ENCODE assay signal across 18 mouse cellular contexts in genomic region chr14:103717979-103718378, GRCm38 (mm10).
DNase-seq lines count a peak whose midpoint lies in the region; ATAC-seq and TF ChIP-seq lines count a peak whose summit lies in the region.
"Had no signal": no experiment of that assay in that cellular context is flagged by ENCODE, and none has a peak within 500 bp of the region (broad histone marks: within the 10 kb centered on the region; RNA-seq: fewer than 3 reads in every experiment).

No protein-coding gene starts in this region.

- H3K36me3 ChIP-seq in midbrain, embryonic 11.5 days (ENCODE audit: control insufficient read depth, insufficient read depth, low read length), result no peaks in the 10 kb centered on the region
- H3K36me3 ChIP-seq in midbrain, embryonic 13.5 days, result no peaks in the 10 kb centered on the region
- H3K36me3 ChIP-seq in CH12.LX (replicated peaks in 1 of 2; ENCODE audit: control insufficient read depth in 1 of 2, insufficient read depth in 1 of 2, low read length in 1 of 2), result peaks cover 0 to 3% of the 10 kb centered on the region in 2 experiments
- H3K36me3 ChIP-seq in hindbrain, embryonic 11.5 days (ENCODE audit: control insufficient read depth, insufficient read depth, low read length), result no peaks in the 10 kb centered on the region
- H3K36me3 ChIP-seq: embryonic facial prominence, embryonic 13.5 days; embryonic facial prominence, embryonic 15.5 days; forebrain, embryonic 10.5 days; forebrain, embryonic 12.5 days had no signal

- no peak overlapping the region for H3K9ac ChIP-seq in midbrain, embryonic 11.5 days (ENCODE audit: low read length)
- no peak overlapping the region for H3K9ac ChIP-seq in midbrain, embryonic 13.5 days (replicated peaks)
- H3K9ac ChIP-seq in CH12.LX (ENCODE audit: insufficient read depth, low read depth), result no peak overlapping the region
- H3K9ac ChIP-seq in hindbrain, embryonic 11.5 days (ENCODE audit: low read depth, low read length), result no peak overlapping the region
- H3K9ac ChIP-seq: embryonic facial prominence, embryonic 13.5 days; embryonic facial prominence, embryonic 15.5 days; forebrain, embryonic 12.5 days had no signal

- H3K4me2 ChIP-seq in midbrain, embryonic 11.5 days, result no peak overlapping the region
- no peak overlapping the region for H3K4me2 ChIP-seq in midbrain, embryonic 13.5 days (replicated peaks)
- peak overlapping the region; percentile 47 for H3K4me2 ChIP-seq in CH12.LX (ENCODE audit: insufficient read depth, low read depth, poor library complexity, severe bottlenecking)
- no peak overlapping the region for H3K4me2 ChIP-seq in hindbrain, embryonic 11.5 days (replicated peaks; ENCODE audit: low read depth, low read length)
- H3K4me2 ChIP-seq: embryonic facial prominence, embryonic 13.5 days; embryonic facial prominence, embryonic 15.5 days; forebrain, embryonic 12.5 days had no signal

- in situ Hi-C loops in CH12.LX (cut with MboI; ENCODE audit: low pct_ligation_motif_present, low pct_unique_long_range_greater_than_20kb, low sequenced_read_pairs), result loop anchor here (25.0 kb wide), 2 partner anchors 319 to 1094 kb away; no protein-coding TSS in a partner anchor

- WGBS in midbrain, embryonic 11.5 days, result 70% methylated on average over 5 of the region's 5 CpGs
- 64% methylated on average over 5 of the region's 5 CpGs for WGBS in midbrain, embryonic 13.5 days
- 77% methylated on average over 5 of the region's 5 CpGs for WGBS in hindbrain, embryonic 11.5 days

- TF ChIP-seq CTCF in CH12.LX (conservative IDR thresholded peaks at IDR 0.05 in 1 of 2, IDR thresholded peaks at IDR 0.05 in 1 of 2; ENCODE audit: low read depth in 2 of 2, low read length in 2 of 2), result no peak

- H3K79me2 ChIP-seq in CH12.LX (replicated peaks; ENCODE audit: control insufficient read depth, extremely low read depth, insufficient read depth, poor library complexity, severe bottlenecking), result no peaks in the 10 kb centered on the region

- H3K27ac ChIP-seq in midbrain, embryonic 11.5 days (ENCODE audit: low read depth, low read length), result no peak overlapping the region
- H3K27ac ChIP-seq in midbrain, embryonic 13.5 days, result no peak overlapping the region
- H3K27ac ChIP-seq in CH12.LX (ENCODE audit: insufficient read depth, low read depth), result no peak overlapping the region
- no peak overlapping the region for H3K27ac ChIP-seq in hindbrain, embryonic 11.5 days (ENCODE audit: low read depth, low read length)
- H3K27ac ChIP-seq: embryonic facial prominence, embryonic 13.5 days; embryonic facial prominence, embryonic 15.5 days; forebrain, embryonic 10.5 days; forebrain, embryonic 12.5 days had no signal

- TF ChIP-seq POLR2A in CH12.LX (IDR thresholded peaks at IDR 0.05; ENCODE audit: low read depth, low read length), result no peak

- peak; percentile 83 for DNase-seq in midbrain, embryonic 11.5 days (ENCODE audit: low spot score, missing footprints)
- no peak for DNase-seq in CH12.LX (ENCODE audit: extremely low read depth)
- DNase-seq in retina, postnatal 1 day, result no peak
- DNase-seq in hindbrain, embryonic 11.5 days (ENCODE audit: low spot score), result no peak
- DNase-seq: adrenal gland, adult 2 months; adrenal gland, postnatal 25 days; cerebellum, adult 11 months; cerebellum, adult 18-20 months; cerebellum, adult 8-10 months; cerebellum, adult 9-11 months; cerebellum, postnatal 36 days; embryo, embryonic 11 days had no signal

- no peak for TF ChIP-seq RAD21 in CH12.LX (IDR thresholded peaks at IDR 0.05; ENCODE audit: low read depth, low read length)

- no peaks in the 10 kb centered on the region for H3K27me3 ChIP-seq in midbrain, embryonic 11.5 days (ENCODE audit: control insufficient read depth, insufficient read depth, low read length)
- no peaks in the 10 kb centered on the region for H3K27me3 ChIP-seq in midbrain, embryonic 13.5 days
- H3K27me3 ChIP-seq in CH12.LX (replicated peaks), result no peaks in the 10 kb centered on the region
- no peaks in the 10 kb centered on the region; the same call in 1 of the 2 replicates for H3K27me3 ChIP-seq in hindbrain, embryonic 11.5 days (ENCODE audit: control insufficient read depth, insufficient read depth, low read length)
- H3K27me3 ChIP-seq: embryonic facial prominence, embryonic 13.5 days had no signal

- no peak for ATAC-seq in midbrain, embryonic 11.5 days (ENCODE audit: low FRiP score)
- no peak for ATAC-seq in midbrain, embryonic 13.5 days
- no peak for ATAC-seq in hindbrain, embryonic 11.5 days (ENCODE audit: low FRiP score)

- TF ChIP-seq EP300 in CH12.LX (IDR thresholded peaks at IDR 0.05; ENCODE audit: low read length), result no peak

- H3K9me3 ChIP-seq in midbrain, embryonic 11.5 days (ENCODE audit: control insufficient read depth, low read length), result no peaks in the 10 kb centered on the region
- H3K9me3 ChIP-seq in midbrain, embryonic 13.5 days, result 0 out of 2 replicates have a peak, but pooled peaks cover 2% of the 10 kb centered on the region
- H3K9me3 ChIP-seq in CH12.LX (replicated peaks; ENCODE audit: low read length), result no peaks in the 10 kb centered on the region
- H3K9me3 ChIP-seq in hindbrain, embryonic 11.5 days (ENCODE audit: control insufficient read depth, low read length), result no peaks in the 10 kb centered on the region
- H3K9me3 ChIP-seq: embryonic facial prominence, embryonic 13.5 days; embryonic facial prominence, embryonic 15.5 days; forebrain, embryonic 10.5 days; forebrain, embryonic 12.5 days had no signal

- dilution Hi-C loops in CH12.LX (cut with MboI; ENCODE audit: extremely low pct_ligation_motif_present, extremely low pct_unique_long_range_greater_than_20kb, low sequenced_read_pairs), result no loop called here

- peaks cover 8% of the 10 kb centered on the region for H3K4me1 ChIP-seq in midbrain, embryonic 11.5 days (ENCODE audit: control insufficient read depth, insufficient read depth, low read length)
- peaks cover 9% of the 10 kb centered on the region for H3K4me1 ChIP-seq in midbrain, embryonic 13.5 days (replicated peaks)
- H3K4me1 ChIP-seq in CH12.LX (ENCODE audit: control insufficient read depth in 1 of 2, insufficient read depth in 2 of 2), result peaks cover 9 to 25% of the 10 kb centered on the region in 2 experiments
- peaks cover 2% of the 10 kb centered on the region; the same call in 1 of the 2 replicates for H3K4me1 ChIP-seq in hindbrain, embryonic 11.5 days (replicated peaks; ENCODE audit: control insufficient read depth, insufficient read depth, low read length)
- H3K4me1 ChIP-seq: embryonic facial prominence, embryonic 15.5 days had no signal

- no peak overlapping the region for H3K4me3 ChIP-seq in midbrain, embryonic 11.5 days (ENCODE audit: low read depth, low read length)
- H3K4me3 ChIP-seq in midbrain, embryonic 13.5 days (replicated peaks), result no peak overlapping the region
- H3K4me3 ChIP-seq in CH12.LX (replicated peaks in 1 of 3; ENCODE audit: low read depth in 2 of 3, low read length in 2 of 3, poor library complexity in 1 of 3), result no peak overlapping the region
- H3K4me3 ChIP-seq in hindbrain, embryonic 11.5 days (ENCODE audit: low read depth, low read length), result no peak overlapping the region
- H3K4me3 ChIP-seq: embryonic facial prominence, embryonic 13.5 days; embryonic facial prominence, embryonic 15.5 days; erythroblast, embryonic 14.5 days; forebrain, embryonic 10.5 days; forebrain, embryonic 12.5 days had no signal

TF ChIP-seq in CH12.LX, 34 proteins besides CTCF, POLR2A, EP300 and RAD21:
- TF ChIP-seq MAX (IDR thresholded peaks at IDR 0.05; ENCODE audit: low read length), result no peak
- no peak for TF ChIP-seq ZKSCAN1 (IDR thresholded peaks at IDR 0.05; ENCODE audit: borderline replicate concordance, low read depth, low read length)
